ENCODE assay signal across 8 mouse cellular contexts in the genomic region with DNA sequence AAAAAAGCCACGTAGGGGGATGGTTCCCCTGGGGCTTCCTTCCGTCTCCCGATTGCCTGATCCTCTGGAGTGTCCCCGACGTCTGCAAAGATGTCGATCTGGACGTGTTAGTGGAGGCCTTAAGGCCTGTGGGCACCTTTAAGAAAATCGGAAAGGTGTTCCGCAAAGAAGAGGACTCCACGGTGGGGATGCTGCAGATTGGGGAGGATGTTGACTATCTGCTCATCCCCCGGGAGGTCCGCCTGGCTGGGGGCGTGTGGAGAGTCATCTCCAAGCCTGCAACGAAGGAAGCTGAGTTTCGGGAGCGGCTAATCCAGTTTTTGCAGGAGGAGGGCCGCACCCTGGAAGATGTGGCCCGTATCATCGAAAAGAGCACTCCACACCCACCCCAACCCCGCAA. TPM values are rescaled to one million over a fixed set of nuclear protein-coding genes. Genes with fewer than 3 reads are reported as not detected.
DNase-seq lines count a peak whose midpoint lies in the region; ATAC-seq lines count a peak whose summit lies in the region.

No protein-coding gene starts in this region.

- 2% methylated on average over 20 of the region's 20 CpGs for WGBS in limb, embryonic 15.5 days
- 2% methylated on average over 20 of the region's 20 CpGs for WGBS in stomach, embryonic 15.5 days

- H3K4me1 ChIP-seq in limb, embryonic 15.5 days = peaks cover 74% of the 10 kb centered on the region
- peaks cover 46% of the 10 kb centered on the region for H3K4me1 ChIP-seq in stomach, embryonic 15.5 days

- H3K27ac ChIP-seq in limb, embryonic 15.5 days = peak overlapping the region; percentile 92
- peak overlapping the region; percentile 88 for H3K27ac ChIP-seq in stomach, embryonic 15.5 days

- H3K4me3 ChIP-seq in limb, embryonic 15.5 days = peak overlapping the region; percentile 65
- peak overlapping the region; percentile 46 for H3K4me3 ChIP-seq in stomach, embryonic 15.5 days (replicated peaks)

- peak; percentile 16 for DNase-seq in cerebellum, adult 9-11 months
- no peak for DNase-seq in cerebellum, postnatal 4 days (ENCODE audit: low spot score in 2 of 2)
- DNase-seq in retina, postnatal 1 day = peak; percentile 40
- DNase-seq in retina, embryonic 14.5 days (ENCODE audit: low spot score) = no peak
- no peak for DNase-seq in thymus, postnatal 10 days (ENCODE audit: low spot score in 2 of 2)
- DNase-seq in cerebellum, postnatal 10 days = no peak

- no peak for ATAC-seq in limb, embryonic 15.5 days (ENCODE audit: insufficient number of reproducible peaks, low FRiP score, low TSS enrichment, low read depth)
- ATAC-seq in stomach, embryonic 15.5 days (ENCODE audit: insufficient read depth, low FRiP score, low read depth) = no peak

- H3K36me3 ChIP-seq in limb, embryonic 15.5 days = peaks cover 26% of the 10 kb centered on the region
- H3K36me3 ChIP-seq in stomach, embryonic 15.5 days = peaks cover 7% of the 10 kb centered on the region

- no peaks in the 10 kb centered on the region for H3K9me3 ChIP-seq in limb, embryonic 15.5 days
- no peaks in the 10 kb centered on the region for H3K9me3 ChIP-seq in stomach, embryonic 15.5 days

- H3K27me3 ChIP-seq in limb, embryonic 15.5 days = no peaks in the 10 kb centered on the region
- no peaks in the 10 kb centered on the region for H3K27me3 ChIP-seq in stomach, embryonic 15.5 days (replicated peaks)

- peak overlapping the region; percentile 72 for H3K4me2 ChIP-seq in limb, embryonic 15.5 days
- peak overlapping the region; percentile 72 for H3K4me2 ChIP-seq in stomach, embryonic 15.5 days

- H3K9ac ChIP-seq in limb, embryonic 15.5 days = peak overlapping the region; percentile 69
- H3K9ac ChIP-seq in stomach, embryonic 15.5 days = peak overlapping the region; percentile 48

RNA-seq across cellular contexts. Expression of a gene that starts 1.9 kb away (rescaled TPM):
- polyA plus RNA-seq in limb, embryonic 15.5 days (2015; fragmentation: Nextera tagmentation; extraction: Ambion mirVana) = 19.1 and 40.8 TPM in 2 replicates
- 29.4 and 33.3 TPM in 2 replicates for polyA plus RNA-seq in stomach, embryonic 15.5 days (2015; fragmentation: Nextera tagmentation; extraction: Ambion mirVana)

RNA-seq across cellular contexts. Expression of a gene that starts 11.5 kb away (rescaled TPM):
- 0.14 and 0.20 TPM in 2 replicates for polyA plus RNA-seq in limb, embryonic 15.5 days (2015; fragmentation: Nextera tagmentation; extraction: Ambion mirVana)
- 0.31 and 0.34 TPM in 2 replicates for polyA plus RNA-seq in stomach, embryonic 15.5 days (2015; fragmentation: Nextera tagmentation; extraction: Ambion mirVana)

RNA-seq across cellular contexts. Expression of a gene that starts 33.3 kb away (rescaled TPM):
- polyA plus RNA-seq in limb, embryonic 15.5 days (2015; fragmentation: Nextera tagmentation; extraction: Ambion mirVana) = 101 and 115 TPM in 2 replicates
- 92.9 and 95.7 TPM in 2 replicates for polyA plus RNA-seq in stomach, embryonic 15.5 days (2015; fragmentation: Nextera tagmentation; extraction: Ambion mirVana)

RNA-seq across cellular contexts. Expression of a gene that starts 34.9 kb away (rescaled TPM):
- 0.33 and 0.50 TPM in 2 replicates for polyA plus RNA-seq in limb, embryonic 15.5 days (2015; fragmentation: Nextera tagmentation; extraction: Ambion mirVana)
- polyA plus RNA-seq in stomach, embryonic 15.5 days (2015; fragmentation: Nextera tagmentation; extraction: Ambion mirVana) = 2.9 and 3.6 TPM in 2 replicates

RNA-seq across cellular contexts. Expression of a gene that starts 49.9 kb away (rescaled TPM):
- 20.2 and 31.1 TPM in 2 replicates for polyA plus RNA-seq in limb, embryonic 15.5 days (2015; fragmentation: Nextera tagmentation; extraction: Ambion mirVana)
- polyA plus RNA-seq in stomach, embryonic 15.5 days (2015; fragmentation: Nextera tagmentation; extraction: Ambion mirVana) = 10.2 and 12.7 TPM in 2 replicates

Comparison
In these comparisons a context has a peak if more than half of its experiments do, and no peak if none do; other contexts are left out.
1. DNase-seq: peak in cerebellum, adult 9-11 months (single experiment) and retina, postnatal 1 day (single experiment); none in cerebellum, postnatal 4 days (0 of 2), retina, embryonic 14.5 days (single experiment), thymus, postnatal 10 days (0 of 2) and cerebellum, postnatal 10 days (0 of 2).